20 mouse cellular contexts compared by ENCODE assay signal in the genomic region with DNA sequence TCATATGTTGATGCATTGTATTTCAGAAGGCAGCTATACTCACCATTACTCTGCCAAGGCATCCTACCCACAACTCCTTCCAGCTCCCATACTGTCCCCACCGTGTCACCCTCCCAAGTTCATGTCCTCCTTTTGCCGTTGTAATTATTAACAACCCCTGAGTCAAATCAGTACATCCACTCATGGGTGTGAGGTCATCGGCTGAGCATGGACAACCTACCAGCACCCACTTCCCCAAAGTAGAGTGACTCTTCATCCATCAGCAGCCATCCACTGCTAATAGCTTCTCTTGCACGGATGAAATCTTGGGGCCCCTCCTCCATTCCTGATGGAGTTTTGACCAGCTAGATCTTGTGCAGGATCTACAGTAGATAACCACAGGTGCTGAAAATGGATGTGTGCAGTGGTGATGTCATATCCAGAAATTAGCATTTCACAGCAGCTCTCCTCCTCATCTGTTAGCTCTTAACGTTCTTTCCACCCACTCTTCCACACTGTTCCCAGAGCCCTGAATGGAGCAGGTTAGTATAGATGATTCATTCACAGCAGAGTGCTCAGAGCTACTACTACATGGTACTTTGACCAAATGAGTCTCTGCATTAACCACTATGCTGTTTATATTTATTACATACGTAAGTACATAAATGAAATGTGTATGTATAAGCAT.
"Had no signal": no experiment of that assay in that cellular context is flagged by ENCODE, and none has a peak within 500 bp of the region (broad histone marks: within the 10 kb centered on the region; RNA-seq: fewer than 3 reads in every experiment).

No protein-coding gene starts in this region.

- H3K9ac ChIP-seq: limb, embryonic 12.5 days; limb, embryonic 15.5 days; liver, embryonic 15.5 days; midbrain, embryonic 12.5 days; midbrain, embryonic 15.5 days; neural tube, embryonic 12.5 days; neural tube, embryonic 15.5 days had no signal

- DNase-seq: kidney, adult 11 months; kidney, adult 9 months; kidney, postnatal 25 days; layer of hippocampus, adult 9-11 months; left cerebral cortex, postnatal 4 days; lung, adult 2 months; lung, postnatal 14 days; lung, postnatal 4 days; thymus, adult 2 months; thymus, postnatal 25 days had no signal

- H3K36me3 ChIP-seq: limb, embryonic 12.5 days; limb, embryonic 15.5 days; liver, embryonic 15.5 days; midbrain, embryonic 12.5 days; midbrain, embryonic 15.5 days; neural tube, embryonic 12.5 days; neural tube, embryonic 15.5 days had no signal

- H3K4me2 ChIP-seq: limb, embryonic 12.5 days; limb, embryonic 15.5 days; liver, embryonic 11.5 days; liver, embryonic 15.5 days; midbrain, embryonic 12.5 days; midbrain, embryonic 15.5 days; neural tube, embryonic 12.5 days; neural tube, embryonic 15.5 days had no signal

- ATAC-seq: midbrain, embryonic 15.5 days had no signal

- H3K27me3 ChIP-seq: limb, embryonic 12.5 days; limb, embryonic 15.5 days; liver, embryonic 15.5 days; midbrain, embryonic 12.5 days; midbrain, embryonic 15.5 days; neural tube, embryonic 12.5 days; neural tube, embryonic 15.5 days had no signal

- H3K27ac ChIP-seq: kidney, postnatal 0 days; layer of hippocampus, adult 2 months; limb, embryonic 12.5 days; limb, embryonic 15.5 days; liver, embryonic 15.5 days; midbrain, embryonic 12.5 days; midbrain, embryonic 15.5 days; neural tube, embryonic 12.5 days; neural tube, embryonic 15.5 days had no signal

- H3K4me3 ChIP-seq: layer of hippocampus, adult 2 months; limb, embryonic 12.5 days; limb, embryonic 15.5 days; liver, embryonic 15.5 days; midbrain, embryonic 12.5 days; midbrain, embryonic 15.5 days; neural tube, embryonic 12.5 days; neural tube, embryonic 15.5 days had no signal

- H3K9me3 ChIP-seq: limb, embryonic 15.5 days; liver, embryonic 15.5 days; midbrain, embryonic 12.5 days; midbrain, embryonic 15.5 days; neural tube, embryonic 12.5 days; neural tube, embryonic 15.5 days had no signal

- H3K4me1 ChIP-seq: limb, embryonic 12.5 days; limb, embryonic 15.5 days; midbrain, embryonic 12.5 days; midbrain, embryonic 15.5 days; neural tube, embryonic 12.5 days; neural tube, embryonic 15.5 days had no signal
